Mouse (Mus musculus): ENCODE data around the gene Arhgef28.

- TF ChIP-seq POLR2AphosphoS5 (IDR thresholded peaks at IDR 0.05; ENCODE audit: insufficient replicate concordance, low read depth, low read length), result no peak
- no peak for TF ChIP-seq CTCF (IDR thresholded peaks at IDR 0.05; ENCODE audit: low read depth, low read length)
These were observed 13.6 kb downstream of the Arhgef28 start for GRCm38 (mm10) chr13:98192596-98192995.
